Comparison of ENCODE assay signal across 15 mouse cellular contexts in genomic region chr19:3419251-3419650, GRCm38 (mm10). TPM values are rescaled to one million over a fixed set of nuclear protein-coding genes. Genes with fewer than 3 reads are reported as not detected.
DNase-seq lines count a peak whose midpoint lies in the region; ATAC-seq and TF ChIP-seq lines count a peak whose summit lies in the region.
"Had no signal": no experiment of that assay in that cellular context is flagged by ENCODE, and none has a peak within 500 bp of the region (broad histone marks: within the 10 kb centered on the region; RNA-seq: fewer than 3 reads in every experiment).

No protein-coding gene starts in this region.

- no peak overlapping the region for H3K27ac ChIP-seq in forebrain, embryonic 15.5 days (replicated peaks)
- H3K27ac ChIP-seq in liver, postnatal 0 days (ENCODE audit: low read depth) = no peak overlapping the region
- H3K27ac ChIP-seq: liver, embryonic 14.5 days had no signal

- WGBS in forebrain, embryonic 15.5 days = 60% methylated on average over 5 of the region's 5 CpGs
- WGBS in liver, postnatal 0 days (ENCODE audit: insufficient replicate concordance) = 54% methylated on average over 5 of the region's 5 CpGs

- H3K36me3 ChIP-seq in forebrain, embryonic 15.5 days = no peaks in the 10 kb centered on the region
- no peaks in the 10 kb centered on the region for H3K36me3 ChIP-seq in liver, postnatal 0 days (replicated peaks; ENCODE audit: insufficient read depth, low read length)
- H3K36me3 ChIP-seq: G1E had no signal

- TF ChIP-seq CTCF in liver, postnatal 0 days (IDR thresholded peaks at IDR 0.05; ENCODE audit: low read depth) = no peak

- no peaks in the 10 kb centered on the region; the same call in 1 of the 2 replicates for H3K27me3 ChIP-seq in forebrain, embryonic 15.5 days
- H3K27me3 ChIP-seq in liver, postnatal 0 days (ENCODE audit: insufficient read depth, low read length) = peaks cover 16% of the 10 kb centered on the region

- ATAC-seq in forebrain, embryonic 15.5 days (replicated peaks) = no peak
- no peak for ATAC-seq in liver, postnatal 0 days

- intact Hi-C loops in left cerebral cortex, postnatal 4 days (cut with DNase I) = no loop called here

- no peaks in the 10 kb centered on the region for H3K9me3 ChIP-seq in forebrain, embryonic 15.5 days
- H3K9me3 ChIP-seq in liver, postnatal 0 days (ENCODE audit: low read length) = no peaks in the 10 kb centered on the region
- H3K9me3 ChIP-seq: G1E had no signal

- H3K4me3 ChIP-seq in forebrain, embryonic 15.5 days = no peak overlapping the region
- H3K4me3 ChIP-seq in liver, postnatal 0 days (ENCODE audit: low read depth, low read length) = no peak overlapping the region
- H3K4me3 ChIP-seq: erythroblast, embryonic 14.5 days had no signal

- DNase-seq in layer of hippocampus, adult 8-10 months (ENCODE audit: low spot score in 2 of 2) = peak; percentile 12 to 16
- no peak for DNase-seq in layer of hippocampus, adult 9-10 months (ENCODE audit: low spot score)
- DNase-seq in Muller cell, postnatal 12 days (ENCODE audit: inconsistent ontology term) = peak; percentile 85
- DNase-seq in c-Kit-positive CD71-negative TER-119-negative erythroid progenitor cells, embryonic 14.5 days (ENCODE audit: low read depth) = peak; percentile 20
- DNase-seq in left cerebral cortex, postnatal 4 days = peak; percentile 33
- DNase-seq in cerebellum, adult 9-11 months = no peak
- DNase-seq in liver, postnatal 0 days = no peak
- DNase-seq: heart, adult 18-20 months; kidney, adult 18-20 months; thymus, postnatal 25 days had no signal

- H3K9ac ChIP-seq in forebrain, embryonic 15.5 days (replicated peaks) = no peak overlapping the region
- H3K9ac ChIP-seq in liver, postnatal 0 days (replicated peaks) = no peak overlapping the region
- H3K9ac ChIP-seq: liver, embryonic 14.5 days had no signal

- H3K4me1 ChIP-seq in forebrain, embryonic 15.5 days = peaks cover 3% of the 10 kb centered on the region
- H3K4me1 ChIP-seq in liver, postnatal 0 days (ENCODE audit: insufficient read depth) = peaks cover 4% of the 10 kb centered on the region; the same call in 1 of the 2 replicates

- no peak overlapping the region for H3K4me2 ChIP-seq in forebrain, embryonic 15.5 days (replicated peaks)
- no peak overlapping the region for H3K4me2 ChIP-seq in liver, postnatal 0 days (ENCODE audit: low read depth, low read length)
- H3K4me2 ChIP-seq: midbrain, embryonic 11.5 days had no signal

- no peak for TF ChIP-seq EP300 in liver, postnatal 0 days (IDR thresholded peaks at IDR 0.05; ENCODE audit: low read depth)

RNA-seq across cellular contexts. Expression of gene Gal, which starts 4.9 kb away (rescaled TPM):
- total RNA-seq in layer of hippocampus, adult 8-10 months (2022) = 1 to 10 TPM in 1 of 4 experiments, under 1 TPM in 2, not detected in 1; 0.52 to 1.0 (median 0.63) TPM
- 1 to 10 TPM; 1.7 to 4.0 TPM for total RNA-seq in left cerebral cortex, postnatal 4 days (2021)
- 4.6 and 6.4 TPM in 2 replicates for polyA plus RNA-seq in forebrain, embryonic 15.5 days (2015; fragmentation: Nextera tagmentation; extraction: Ambion mirVana)
- 0.14 TPM in 1 of 2 replicates, not detected in the other for polyA plus RNA-seq in liver, postnatal 0 days (2015; fragmentation: Nextera tagmentation; extraction: Ambion mirVana)
- total RNA-seq: G1E; heart, adult 18-20 months had no signal
- polyA plus RNA-seq: erythroblast, embryonic 14.5 days; G1E had no signal

RNA-seq across cellular contexts. Expression of gene Tesmin, which starts 30.6 kb away (rescaled TPM):
- total RNA-seq in layer of hippocampus, adult 8-10 months (2022) = under 1 TPM in 3 of 4 experiments, not detected in 1; 0.38 to 0.83 (median 0.43) TPM
- under 1 TPM; 0.32 to 0.66 TPM for total RNA-seq in left cerebral cortex, postnatal 4 days (2021)
- polyA plus RNA-seq in forebrain, embryonic 15.5 days (2015; fragmentation: Nextera tagmentation; extraction: Ambion mirVana) = 0.13 and 0.55 TPM in 2 replicates
- polyA plus RNA-seq in liver, postnatal 0 days (2015; fragmentation: Nextera tagmentation; extraction: Ambion mirVana) = 0.80 and 0.91 TPM in 2 replicates

Comparison
In these comparisons a context has a peak if more than half of its experiments do, and no peak if none do; other contexts are left out.
1. DNase-seq: peak in layer of hippocampus, adult 8-10 months (2 of 2), Muller cell, postnatal 12 days (single experiment), c-Kit-positive CD71-negative TER-119-negative erythroid progenitor cells, embryonic 14.5 days (single experiment) and left cerebral cortex, postnatal 4 days (single experiment); none in layer of hippocampus, adult 9-10 months (single experiment), cerebellum, adult 9-11 months (single experiment) and liver, postnatal 0 days (single experiment).